14 mouse cellular contexts compared by ENCODE assay signal in the genomic region with DNA sequence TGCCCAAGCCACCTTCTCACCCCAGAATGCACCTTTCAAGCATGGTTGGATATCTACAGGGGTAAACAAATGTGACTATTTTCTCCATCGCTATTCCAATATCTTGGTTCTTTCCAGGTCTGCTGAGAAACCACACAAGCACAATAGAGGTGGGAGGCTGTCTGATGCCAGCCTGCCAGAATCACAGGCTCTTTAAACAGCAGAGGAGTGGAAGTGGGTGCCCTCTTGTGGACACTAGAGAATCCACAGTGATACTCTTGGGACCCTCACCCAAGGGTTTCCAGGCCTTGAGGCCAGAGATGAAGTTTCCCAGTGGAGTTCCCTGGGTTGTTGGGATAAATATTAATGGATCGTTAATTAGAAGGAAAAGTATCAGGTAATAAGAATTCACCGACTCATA.
DNase-seq lines count a peak whose midpoint lies in the region; TF ChIP-seq lines count a peak whose summit lies in the region.
"Had no signal": no experiment of that assay in that cellular context is flagged by ENCODE, and none has a peak within 500 bp of the region (broad histone marks: within the 10 kb centered on the region; RNA-seq: fewer than 3 reads in every experiment).

No protein-coding gene starts in this region.

- H3K9me3 ChIP-seq in limb, embryonic 10.5 days (replicated peaks) = no peaks in the 10 kb centered on the region
- H3K9me3 ChIP-seq: stomach, embryonic 15.5 days had no signal

- H3K4me1 ChIP-seq in limb, embryonic 10.5 days = no peaks in the 10 kb centered on the region
- H3K4me1 ChIP-seq: stomach, embryonic 15.5 days had no signal

- H3K27me3 ChIP-seq in limb, embryonic 10.5 days (ENCODE audit: low read depth, poor library complexity, severe bottlenecking) = no peaks in the 10 kb centered on the region
- H3K27me3 ChIP-seq: stomach, embryonic 15.5 days had no signal

- no peak overlapping the region for H3K4me3 ChIP-seq in left cerebral cortex, adult 2 months
- no peak overlapping the region for H3K4me3 ChIP-seq in limb, embryonic 10.5 days
- H3K4me3 ChIP-seq: erythroblast, embryonic 14.5 days; gastrocnemius, adult 2 months; stomach, embryonic 15.5 days had no signal

- TF ChIP-seq CTCF in left cerebral cortex, adult 2 months (IDR thresholded peaks at IDR 0.05) = peak; percentile 62

- no peaks in the 10 kb centered on the region for H3K36me3 ChIP-seq in limb, embryonic 10.5 days
- H3K36me3 ChIP-seq: stomach, embryonic 15.5 days had no signal

- 84% methylated on average over 3 of the region's 3 CpGs for WGBS in limb, embryonic 10.5 days

- peak; percentile 30 to 39 for DNase-seq in cerebellum, postnatal 14 days
- DNase-seq in cerebellum, adult 9-11 months = no peak
- peak; percentile 9 to 15 for DNase-seq in left cerebral cortex, adult 2 months (ENCODE audit: extremely low spot score in 1 of 2, low spot score in 2 of 2)
- DNase-seq in left cerebral cortex, adult 18-20 months (ENCODE audit: low spot score in 2 of 2) = no peak
- DNase-seq in R1 (ENCODE audit: low read depth, low spot score) = peak; percentile 26
- peak; percentile 30 for DNase-seq in limb, embryonic 10.5 days (ENCODE audit: low spot score)
- DNase-seq in natural killer cell, adult 2 months (ENCODE audit: low spot score in 2 of 2) = no peak
- no peak for DNase-seq in heart, postnatal 4 days
- DNase-seq: adrenal gland, postnatal 36 days; cerebellum, adult 8-10 months; gastrocnemius, adult 2 months; kidney, postnatal 10 days had no signal

- H3K27ac ChIP-seq in left cerebral cortex, adult 2 months = no peak overlapping the region
- no peak overlapping the region for H3K27ac ChIP-seq in limb, embryonic 10.5 days
- H3K27ac ChIP-seq: gastrocnemius, adult 2 months; stomach, embryonic 15.5 days had no signal

- intact Hi-C loops in left cerebral cortex, adult 2 months (cut with DNase I) = loop anchor here (1.0 to 10.0 kb wide), 4 partner anchors 185 to 271 kb away; a partner anchor contains a TSS

Comparison
In these comparisons a context has a peak if more than half of its experiments do, and no peak if none do; other contexts are left out.
1. DNase-seq: peak in cerebellum, postnatal 14 days (2 of 2), left cerebral cortex, adult 2 months (2 of 2), R1 (single experiment) and limb, embryonic 10.5 days (single experiment); none in cerebellum, adult 9-11 months (single experiment), left cerebral cortex, adult 18-20 months (0 of 2), natural killer cell, adult 2 months (0 of 2) and heart, postnatal 4 days (single experiment).